ENCODE assay signal across 9 mouse cellular contexts in the genomic region with DNA sequence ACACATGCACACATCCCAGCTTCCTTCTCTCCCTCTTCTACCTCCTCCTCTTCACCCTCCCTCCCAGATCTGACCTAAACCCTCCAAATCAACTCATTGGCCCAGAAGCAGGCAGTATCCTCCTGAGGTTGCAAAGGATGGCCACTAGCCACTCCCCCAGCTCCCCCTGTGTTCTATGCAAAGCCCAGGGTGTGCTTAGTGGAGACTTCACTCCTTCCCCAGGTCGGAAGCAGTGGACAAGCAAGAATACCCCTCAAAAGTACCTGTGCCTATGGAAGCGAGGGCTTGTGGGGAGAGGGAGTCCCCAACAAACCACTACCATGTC. TPM values are rescaled to one million over a fixed set of nuclear protein-coding genes. Genes with fewer than 3 reads are reported as not detected.
DNase-seq lines count a peak whose midpoint lies in the region; ATAC-seq and TF ChIP-seq lines count a peak whose summit lies in the region.
"Had no signal": no experiment of that assay in that cellular context is flagged by ENCODE, and none has a peak within 500 bp of the region (broad histone marks: within the 10 kb centered on the region; RNA-seq: fewer than 3 reads in every experiment).

No protein-coding gene starts in this region.

- no peaks in the 10 kb centered on the region for H3K9me3 ChIP-seq in kidney, postnatal 0 days (replicated peaks; ENCODE audit: low read length)
- peaks cover 8% of the 10 kb centered on the region; the same call in 1 of the 2 replicates for H3K9me3 ChIP-seq in forebrain, embryonic 13.5 days (replicated peaks)
- no peaks in the 10 kb centered on the region; the same call in 1 of the 2 replicates for H3K9me3 ChIP-seq in limb, embryonic 10.5 days (replicated peaks)
- H3K9me3 ChIP-seq in neural tube, embryonic 14.5 days (ENCODE audit: control insufficient read depth, low read length): no peaks in the 10 kb centered on the region
- H3K9me3 ChIP-seq: lung, embryonic 15.5 days had no signal

- H3K4me2 ChIP-seq in kidney, postnatal 0 days (ENCODE audit: low read length): peak overlapping the region; percentile 63
- peak overlapping the region; percentile 63 for H3K4me2 ChIP-seq in forebrain, embryonic 13.5 days
- H3K4me2 ChIP-seq in neural tube, embryonic 14.5 days (ENCODE audit: low read depth, low read length): no peak overlapping the region

- 67% methylated on average over 2 of the region's 2 CpGs for WGBS in kidney, postnatal 0 days
- WGBS in forebrain, embryonic 13.5 days: 47% methylated on average over 2 of the region's 2 CpGs
- 51% methylated on average over 2 of the region's 2 CpGs for WGBS in limb, embryonic 10.5 days
- WGBS in neural tube, embryonic 14.5 days: 35% methylated on average over 2 of the region's 2 CpGs

- no peak for DNase-seq in kidney, postnatal 0 days (ENCODE audit: low spot score)
- no peak for DNase-seq in kidney, postnatal 36 days
- DNase-seq in limb, embryonic 10.5 days (ENCODE audit: low spot score): no peak
- DNase-seq in frontal cortex, postnatal 25 days (ENCODE audit: low spot score in 2 of 2): no peak
- DNase-seq in right cerebral cortex, adult 18-20 months: no peak

- ATAC-seq in kidney, postnatal 0 days (replicated peaks; ENCODE audit: low FRiP score, low read depth): 0 out of 2 replicates have a peak, but pooled peaks have one; percentile 30
- peak; percentile 16; the same call in 1 of the 2 replicates for ATAC-seq in forebrain, embryonic 13.5 days
- peak; percentile 39; the same call in 1 of the 2 replicates for ATAC-seq in neural tube, embryonic 14.5 days (ENCODE audit: low read depth)

- H3K4me3 ChIP-seq in kidney, postnatal 0 days (replicated peaks; ENCODE audit: low read depth, low read length): no peak overlapping the region
- H3K4me3 ChIP-seq in forebrain, embryonic 13.5 days: no peak overlapping the region; the same call in 1 of the 2 replicates
- peak overlapping the region; percentile 45 for H3K4me3 ChIP-seq in limb, embryonic 10.5 days
- H3K4me3 ChIP-seq in neural tube, embryonic 14.5 days (ENCODE audit: low read depth, low read length): no peak overlapping the region
- H3K4me3 ChIP-seq: erythroblast, embryonic 14.5 days had no signal

- H3K27ac ChIP-seq in kidney, postnatal 0 days: no peak overlapping the region
- H3K27ac ChIP-seq in forebrain, embryonic 13.5 days: peak overlapping the region; percentile 54; the same call in 1 of the 2 replicates
- H3K27ac ChIP-seq in limb, embryonic 10.5 days: peak overlapping the region; percentile 91
- no peak overlapping the region for H3K27ac ChIP-seq in neural tube, embryonic 14.5 days (ENCODE audit: low read depth, low read length)
- H3K27ac ChIP-seq: lung, embryonic 15.5 days had no signal

- no peak overlapping the region for H3K9ac ChIP-seq in kidney, postnatal 0 days (ENCODE audit: low read depth, low read length)
- H3K9ac ChIP-seq in forebrain, embryonic 13.5 days: peak overlapping the region; percentile 64
- H3K9ac ChIP-seq in neural tube, embryonic 14.5 days (replicated peaks; ENCODE audit: low read depth, low read length): no peak overlapping the region
- H3K9ac ChIP-seq: lung, embryonic 15.5 days had no signal

- H3K36me3 ChIP-seq in kidney, postnatal 0 days (ENCODE audit: insufficient read depth, low read length): no peaks in the 10 kb centered on the region
- H3K36me3 ChIP-seq in forebrain, embryonic 13.5 days (ENCODE audit: poor library complexity, severe bottlenecking): no peaks in the 10 kb centered on the region
- no peaks in the 10 kb centered on the region for H3K36me3 ChIP-seq in limb, embryonic 10.5 days
- no peaks in the 10 kb centered on the region for H3K36me3 ChIP-seq in neural tube, embryonic 14.5 days (ENCODE audit: control insufficient read depth, insufficient read depth, low read length)
- H3K36me3 ChIP-seq: lung, embryonic 15.5 days had no signal

- no peaks in the 10 kb centered on the region for H3K27me3 ChIP-seq in kidney, postnatal 0 days (ENCODE audit: insufficient read depth, low read length)
- peaks cover 34% of the 10 kb centered on the region for H3K27me3 ChIP-seq in forebrain, embryonic 13.5 days
- H3K27me3 ChIP-seq in limb, embryonic 10.5 days (ENCODE audit: low read depth, poor library complexity, severe bottlenecking): no peaks in the 10 kb centered on the region
- H3K27me3 ChIP-seq in neural tube, embryonic 14.5 days (ENCODE audit: control insufficient read depth, insufficient read depth, low read length): no peaks in the 10 kb centered on the region

- H3K4me1 ChIP-seq in kidney, postnatal 0 days (replicated peaks; ENCODE audit: insufficient read depth, low read length): peaks cover 9% of the 10 kb centered on the region; the same call in 1 of the 2 replicates
- H3K4me1 ChIP-seq in forebrain, embryonic 13.5 days: peaks cover 22% of the 10 kb centered on the region
- peaks cover 49% of the 10 kb centered on the region for H3K4me1 ChIP-seq in limb, embryonic 10.5 days
- H3K4me1 ChIP-seq in neural tube, embryonic 14.5 days (ENCODE audit: control insufficient read depth, insufficient read depth, low read length): peaks cover 7% of the 10 kb centered on the region; the same call in 1 of the 2 replicates
- H3K4me1 ChIP-seq: lung, embryonic 15.5 days had no signal

- TF ChIP-seq CTCF in kidney, postnatal 0 days (IDR thresholded peaks at IDR 0.05; ENCODE audit: low read depth): no peak

RNA-seq across cellular contexts. Expression of gene Gas1, which starts 29.3 kb away (rescaled TPM):
- polyA plus RNA-seq in kidney, postnatal 0 days (2015; fragmentation: Nextera tagmentation; extraction: Ambion mirVana): 84.7 and 116 TPM in 2 replicates
- polyA plus RNA-seq in forebrain, embryonic 13.5 days (2015; fragmentation: Nextera tagmentation; extraction: Ambion mirVana): 47.8 and 51.6 TPM in 2 replicates
- 143 and 161 TPM in 2 replicates for polyA plus RNA-seq in limb, embryonic 10.5 days (2016; fragmentation: Nextera tagmentation; extraction: Ambion mirVana)
- 11.5 and 15.7 TPM in 2 replicates for polyA plus RNA-seq in neural tube, embryonic 14.5 days (2014; fragmentation: Nextera tagmentation; extraction: Ambion mirVana)
- polyA plus RNA-seq: erythroblast, embryonic 14.5 days had no signal

Comparison
In these comparisons a context has a peak if more than half of its experiments do, and no peak if none do; other contexts are left out.
1. H3K27ac ChIP-seq: peak in forebrain, embryonic 13.5 days (single experiment) and limb, embryonic 10.5 days (single experiment); none in kidney, postnatal 0 days (single experiment) and neural tube, embryonic 14.5 days (single experiment).
2. Peak in every context shown above with its lines, with median percentiles within 50 percentile points of each other: ATAC-seq.